Mouse (Mus musculus) spleen, adult 2 months (tissue): ENCODE data around the gene Kazn.

Experiments used
- CTCF ChIP-seq: fragments of 200-500 bp; IDR thresholded peaks from 2 replicates; pipeline ENCODE4 v1.5.1; 2011; ENCODE audit warnings: mild to moderate bottlenecking, inconsistent platforms; ENCODE audit not compliant: insufficient read depth, insufficient read length, insufficient replicate concordance; ENCODE audit errors: extremely low read depth
- POLR2A ChIP-seq: fragments of 200-500 bp; IDR thresholded peaks from 2 replicates; pipeline ENCODE4 v1.6.1; 2011; ENCODE audit warnings: low read depth, low read length, inconsistent platforms

DNA sequence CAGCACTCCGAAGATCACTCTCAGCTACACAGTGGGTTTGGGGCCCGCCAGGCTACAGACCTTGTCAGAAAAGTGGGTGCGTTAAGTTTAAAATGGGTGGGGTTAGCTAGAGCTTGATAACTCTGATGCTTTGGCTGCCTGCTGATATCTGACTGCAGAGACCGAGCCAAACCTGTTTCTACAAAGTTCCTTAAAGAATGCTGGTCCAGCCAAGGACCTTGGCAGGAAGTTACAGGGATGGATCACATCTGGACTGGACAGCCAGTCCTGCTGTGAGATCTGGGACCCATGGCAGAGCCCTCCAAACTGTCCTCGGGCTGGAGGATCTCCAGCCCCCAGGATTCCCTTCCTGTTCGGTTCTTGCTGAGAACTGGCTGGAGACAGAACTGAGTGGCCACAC, 173.4 kb downstream of the Kazn start:
- TF ChIP-seq POLR2A (no peak), CTCF (no peak)
